Mouse (Mus musculus) liver, adult 2 months (tissue): ENCODE measurements around the gene Tbck. TPM values are rescaled to one million over a fixed set of nuclear protein-coding genes. Genes with fewer than 3 reads are reported as not detected.
A peak's percentile ranks its signal among the peaks of the same experiment; 100 is the strongest.

ENCODE experiments used
- DNase-seq: peaks from one replicate; pipeline ENCODE4 v3.0.0-alpha.2; 2011; ENCODE audit warnings: low read depth, low spot score; ENCODE audit errors: extremely low read depth
- H3K27ac ChIP-seq: fragments of 200-500 bp; replicated peaks from 2 replicates; pipeline ENCODE4 v1.5.1; 2012; ENCODE audit warnings: low read depth, mild to moderate bottlenecking, control low read depth, inconsistent platforms, low read length; ENCODE audit not compliant: insufficient read depth
- H3K27me3 ChIP-seq: fragments of 200-500 bp; 2 replicates; pipeline ENCODE4 v1.6.1; 2012; ENCODE audit warnings: mild to moderate bottlenecking, moderate library complexity, low read length, inconsistent platforms; ENCODE audit not compliant: control insufficient read depth, insufficient read depth
- H3K36me3 ChIP-seq: fragments of 200-500 bp; 2 replicates; pipeline ENCODE4 v1.6.1; 2012; ENCODE audit warnings: low read length, inconsistent platforms; ENCODE audit not compliant: control insufficient read depth, insufficient read depth
- H3K4me1 ChIP-seq: fragments of 200-500 bp; 2 replicates; pipeline ENCODE4 v1.6.1; 2011; ENCODE audit warnings: low read length; ENCODE audit not compliant: control insufficient read depth, insufficient read depth
- H3K4me3 ChIP-seq: fragments of 200-500 bp; 2 replicates; pipeline ENCODE4 v1.5.1; 2011; ENCODE audit warnings: low read depth, mild to moderate bottlenecking, control low read depth, low read length, moderate library complexity; ENCODE audit not compliant: insufficient read depth
- H3K79me2 ChIP-seq: fragments of 200-500 bp; 2 replicates; pipeline ENCODE4 v1.6.1; 2012; ENCODE audit warnings: inconsistent platforms, mild to moderate bottlenecking, low read length, moderate library complexity; ENCODE audit not compliant: control insufficient read depth, insufficient read depth
- H3K9ac ChIP-seq: fragments of 200-500 bp; 2 replicates; pipeline ENCODE4 v1.6.1; 2012; ENCODE audit warnings: low read depth, mild to moderate bottlenecking, control low read depth, inconsistent platforms, low read length
- CTCF ChIP-seq: fragments of 200-500 bp; IDR thresholded peaks from 2 replicates; pipeline ENCODE4 v1.5.1; 2011; ENCODE audit warnings: low read depth, low read length, control low read depth
- POLR2A ChIP-seq: fragments of 200-500 bp; IDR thresholded peaks from 2 replicates; pipeline ENCODE4 v1.6.1; 2011; ENCODE audit warnings: low read length, control low read depth; ENCODE audit not compliant: insufficient read depth; ENCODE audit errors: extremely low read depth
- WGBS: fragments of 180-500 bp; shearing (Covaris S2); methylation state at CpG from one replicate; pipeline ENCODE4 v1.1.7; 2018; 5-methylcytosine and 5-hydroxymethylcytosine counted together
- polyA plus RNA-seq: library from polyadenylated mRNA; depleted of rRNA; stranded (reverse); fragments of >200 nt; gene quantifications from 2 replicates; pipeline ENCODE4 v1.2.3, GENCODE M21; 2012; rRNA removed
- total RNA-seq: library from RNA; depleted of rRNA; stranded (reverse); fragments of >200 nt; gene quantifications from 2 replicates; pipeline ENCODE4 v1.2.3, GENCODE M21; 2014; rRNA removed

Gene Tbck
- total RNA-seq = 10.5 and 10.7 TPM in 2 replicates
- 2.5 and 2.7 TPM in 2 replicates for polyA plus RNA-seq

DNA sequence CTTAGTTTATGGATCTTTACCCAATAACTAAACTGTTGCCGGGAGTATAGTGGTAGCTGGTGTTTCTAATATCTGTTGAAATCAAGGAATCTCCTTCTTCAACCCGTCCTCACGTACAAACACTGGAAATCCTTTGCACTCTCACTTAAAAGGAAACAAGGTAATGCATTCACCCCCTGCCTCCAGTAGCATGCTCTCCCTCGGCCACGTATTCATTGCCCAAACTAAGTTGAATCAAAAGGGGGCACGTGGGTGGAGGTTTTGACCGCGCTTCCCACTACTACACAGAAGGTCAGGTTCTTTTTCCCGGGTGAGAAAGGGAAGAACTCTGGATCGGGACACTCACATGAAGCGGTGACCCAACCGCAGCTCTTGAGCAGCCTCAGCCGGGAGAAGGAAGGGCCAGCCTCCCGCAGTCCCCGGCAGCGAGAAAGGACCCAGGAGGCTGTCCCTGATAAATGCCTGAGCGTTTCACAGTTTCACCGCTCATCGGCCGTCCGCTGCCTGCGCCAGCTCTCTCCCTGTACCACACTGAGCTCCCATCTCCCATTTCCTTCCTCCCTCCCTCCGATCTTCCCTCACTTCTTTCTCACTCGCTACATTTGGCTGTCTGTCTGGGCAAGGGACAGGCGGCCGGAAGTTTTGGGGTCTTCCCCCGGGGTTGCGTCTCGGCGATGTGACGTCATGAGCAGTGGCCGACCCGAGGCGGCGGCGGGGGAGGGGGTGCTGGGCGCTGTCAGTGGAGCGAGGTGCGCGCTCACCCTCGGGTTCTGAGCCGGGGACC lies at the start of gene Tbck:
Tbck (plus strand) TSS at position 698 of the 784 bp plus-strand sequence.
- Histone ChIP-seq H3K36me3 (peaks cover 5% of the 10 kb centered on the region; the same call in 1 of the 2 replicates), H3K4me1 (peaks cover 5% of the 10 kb centered on the region), H3K27ac (peak within 1 kb of the TSS; percentile 96), H3K27me3 (no peaks in the 10 kb centered on the region), H3K79me2 (peaks cover 3% of the 10 kb centered on the region; the same call in 1 of the 2 replicates), H3K4me3 (peak within 1 kb of the TSS; percentile 93), H3K9ac (peak within 1 kb of the TSS; percentile 95)
- peak; percentile 73 for DNase-seq
- TF ChIP-seq CTCF (no peak), POLR2A (peak; percentile 30; the same call in 1 of the 2 replicates)
- WGBS = under 1% methylated on average over 42 of the region's 42 CpGs

DNA sequence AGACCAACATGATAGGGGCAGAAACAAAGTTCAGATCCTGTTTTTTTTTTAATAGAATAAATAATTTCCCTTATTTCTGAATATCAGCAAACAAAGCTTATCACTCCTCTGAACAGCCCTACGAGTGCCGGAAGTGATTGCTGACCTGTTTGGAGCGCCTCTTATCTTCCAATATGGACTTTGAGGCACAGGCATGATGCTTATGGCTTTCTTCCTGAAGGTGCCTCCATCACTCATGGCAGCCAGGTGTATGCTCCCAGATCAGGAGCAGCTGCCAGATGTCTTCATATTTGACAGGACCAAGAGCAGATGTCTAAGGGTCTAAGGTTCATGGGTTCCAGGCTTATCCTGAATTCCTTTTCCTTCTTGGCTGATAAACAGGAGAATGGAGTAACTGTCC lies 46.9 kb upstream of the Tbck start:
- H3K27me3 ChIP-seq = no peaks in the 10 kb centered on the region
- no peaks in the 10 kb centered on the region for H3K36me3 ChIP-seq
- H3K4me1 ChIP-seq = no peaks in the 10 kb centered on the region
- H3K4me3 ChIP-seq = no peak overlapping the region
- no peak overlapping the region for H3K9ac ChIP-seq
- peaks cover 4% of the 10 kb centered on the region; the same call in 1 of the 2 replicates for H3K79me2 ChIP-seq
- no peak for DNase-seq
- TF ChIP-seq POLR2A (no peak), CTCF (no peak)
- 79% methylated on average over 3 of the region's 3 CpGs for WGBS
- H3K27ac ChIP-seq = no peak overlapping the region

DNA sequence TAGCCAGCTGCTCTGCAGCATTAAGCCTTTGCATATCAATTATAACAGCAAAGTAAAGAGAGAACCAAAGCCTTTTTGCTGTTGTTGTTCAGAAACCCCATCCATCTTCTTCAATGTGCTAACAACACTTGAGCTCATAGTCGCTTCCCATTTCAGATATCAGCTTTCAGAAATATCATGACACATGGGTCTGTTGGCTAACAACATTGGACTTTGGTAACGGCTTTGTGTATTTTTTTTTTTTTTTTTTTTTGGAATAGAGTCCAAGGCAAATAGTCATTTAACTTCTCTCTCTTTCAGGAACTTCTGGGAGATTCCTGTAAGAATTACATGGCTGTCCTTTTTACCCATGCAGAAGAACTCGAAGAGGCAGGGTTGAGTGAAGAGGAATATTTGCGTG lies 39.9 kb upstream of the Tbck start:
- H3K79me2 ChIP-seq = no peaks in the 10 kb centered on the region
- H3K4me1 ChIP-seq = peaks cover 3% of the 10 kb centered on the region; the same call in 1 of the 2 replicates
- TF ChIP-seq CTCF = no peak
- no peak for TF ChIP-seq POLR2A
- H3K4me3 ChIP-seq = no peak overlapping the region
- H3K9ac ChIP-seq = no peak overlapping the region
- H3K36me3 ChIP-seq = no peaks in the 10 kb centered on the region
- 16% methylated on average over 4 of the region's 4 CpGs for WGBS
- no peaks in the 10 kb centered on the region for H3K27me3 ChIP-seq
- peak; percentile 92 for DNase-seq
- H3K27ac ChIP-seq = peak overlapping the region; percentile 69

DNA sequence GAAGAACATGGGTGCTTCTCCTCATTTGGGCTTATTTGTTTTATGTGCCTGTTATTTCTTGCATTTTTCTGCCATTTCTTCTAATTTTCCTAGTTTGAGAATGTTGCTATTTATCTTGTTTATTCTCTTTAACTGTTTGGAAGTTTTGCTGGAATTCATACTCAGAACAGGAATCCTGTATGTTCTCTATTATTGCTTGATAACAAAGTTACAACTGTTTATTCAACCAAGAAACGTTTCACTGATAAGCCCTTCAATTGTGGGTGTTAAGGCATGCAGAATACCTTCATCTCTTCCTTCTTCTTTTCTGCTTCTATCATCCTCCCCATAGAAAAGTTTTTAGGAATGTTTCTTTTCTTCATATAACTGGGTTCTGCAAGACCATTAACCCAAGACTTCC lies 37.1 kb upstream of the Tbck start:
- WGBS = 48% methylated on average over 1 of the region's 1 CpGs
- no peaks in the 10 kb centered on the region for H3K79me2 ChIP-seq
- no peak for TF ChIP-seq CTCF
- TF ChIP-seq POLR2A = no peak

DNA sequence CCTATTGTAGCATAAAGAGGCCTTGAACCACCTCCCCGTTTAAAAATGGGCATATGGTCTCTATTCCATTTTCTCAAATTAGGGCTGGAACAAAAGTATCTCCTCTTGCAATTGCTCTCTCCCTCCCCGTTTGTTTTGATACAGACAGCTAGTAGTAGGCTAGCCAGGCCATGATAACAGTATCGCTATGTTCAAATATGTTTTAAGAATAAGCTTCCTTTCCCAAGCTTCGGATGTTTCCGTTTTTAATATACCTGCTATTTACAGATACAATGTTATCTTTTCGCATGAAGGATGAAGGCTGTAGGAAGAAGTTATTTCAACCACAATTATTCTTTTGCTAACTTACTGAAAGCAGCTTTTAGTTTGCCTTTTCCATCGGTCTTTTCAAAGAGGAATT lies 34.6 kb upstream of the Tbck start:
- Histone ChIP-seq H3K36me3 (no peaks in the 10 kb centered on the region), H3K27ac (no peak overlapping the region), H3K4me3 (no peak overlapping the region), H3K9ac (no peak overlapping the region), H3K27me3 (no peaks in the 10 kb centered on the region), H3K79me2 (no peaks in the 10 kb centered on the region), H3K4me1 (peaks cover 2% of the 10 kb centered on the region)
- 74% methylated on average over 7 of the region's 7 CpGs for WGBS
- TF ChIP-seq CTCF (no peak), POLR2A (no peak)
- DNase-seq = no peak

More for the DNA sequence above, 37.1 kb upstream of the Tbck start:
- no peak overlapping the region for H3K4me3 ChIP-seq
- peaks cover 4% of the 10 kb centered on the region for H3K4me1 ChIP-seq
- DNase-seq = no peak
- no peak overlapping the region for H3K9ac ChIP-seq
- no peak overlapping the region for H3K27ac ChIP-seq
- no peaks in the 10 kb centered on the region for H3K36me3 ChIP-seq
- H3K27me3 ChIP-seq = no peaks in the 10 kb centered on the region

DNA sequence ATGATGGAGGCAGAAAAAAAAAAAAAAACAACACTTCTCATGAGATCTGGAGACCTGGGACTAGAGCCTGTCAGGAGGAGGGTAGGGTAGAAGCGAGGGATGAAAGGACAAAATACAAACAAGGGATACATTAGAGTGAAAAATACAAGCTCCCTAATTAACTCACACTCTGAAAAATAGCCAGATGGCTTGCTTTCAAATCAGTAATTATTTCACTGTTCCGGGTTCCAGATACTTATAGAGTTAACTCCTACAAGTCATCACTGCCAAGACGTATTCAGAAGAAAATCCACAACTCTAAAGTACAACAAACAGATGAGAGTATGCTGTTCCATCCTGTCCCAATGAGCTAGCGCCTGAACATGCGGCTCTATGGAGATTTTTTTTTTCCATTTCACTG lies 33.8 kb upstream of the Tbck start:
- TF ChIP-seq POLR2A = no peak
- TF ChIP-seq CTCF = no peak
- peaks cover 2% of the 10 kb centered on the region for H3K4me1 ChIP-seq
- H3K27me3 ChIP-seq = no peaks in the 10 kb centered on the region
- H3K9ac ChIP-seq = no peak overlapping the region
- 87% methylated on average over 5 of the region's 5 CpGs for WGBS
- H3K27ac ChIP-seq = no peak overlapping the region
- no peaks in the 10 kb centered on the region for H3K79me2 ChIP-seq
- no peak for DNase-seq
- H3K4me3 ChIP-seq = no peak overlapping the region
- no peaks in the 10 kb centered on the region for H3K36me3 ChIP-seq
